Mouse (Mus musculus) lung, adult 18-20 months (tissue): ENCODE measurements around the gene Kcnh4.

Experiments
- DNase-seq, 2 experiments: peaks; one replicate each; pipeline ENCODE4 v3.0.0; 2022; ENCODE audit warnings: mixed read lengths in 2 of 2

Kcnh4 gene

GRCm38 (mm10) chr11:100709201-100709810 is 50.4 kb downstream of the Kcnh4 start:
- DNase-seq, result no peak

- no peak for DNase-seq
These were observed 54.5 kb downstream of the Kcnh4 start for GRCm38 (mm10) chr11:100705095-100705747.

GRCm38 (mm10) chr11:100703851-100704531 is 55.8 kb downstream of the Kcnh4 start, which contains the start of gene Dhx58:
TSS of gene Dhx58 (minus strand) at chr11:100704271.
- DNase-seq, result peak in 1 of 2 experiments; percentile 32

GRCm38 (mm10) chr11:100703366-100703765 is 56.4 kb downstream of the Kcnh4 start:
- no peak for DNase-seq

- no peak for DNase-seq
These were observed 56.8 kb downstream of the Kcnh4 start for GRCm38 (mm10) chr11:100702906-100703305.

GRCm38 (mm10) chr11:100702081-100702851 is 57.5 kb downstream of the Kcnh4 start:
- DNase-seq, result peak; percentile 72 to 80

GRCm38 (mm10) chr11:100701301-100701700 is 58.4 kb downstream of the Kcnh4 start:
- DNase-seq, result peak; percentile 81

GRCm38 (mm10) chr11:100700710-100701109 is 59.0 kb downstream of the Kcnh4 start:
- DNase-seq, result no peak

GRCm38 (mm10) chr11:100697921-100698320 is 61.8 kb downstream of the Kcnh4 start:
- no peak for DNase-seq

- DNase-seq, result peak; percentile 54 to 58
These were observed 64.8 kb downstream of the Kcnh4 start for GRCm38 (mm10) chr11:100694926-100695325.

GRCm38 (mm10) chr11:100693154-100693553 is 66.6 kb downstream of the Kcnh4 start:
- DNase-seq, result no peak

- DNase-seq, result no peak
These were observed 67.6 kb downstream of the Kcnh4 start, which contains the start of gene Zfp385c for GRCm38 (mm10) chr11:100692164-100692616. TSS of gene Zfp385c (minus strand) at chr11:100692455.

- no peak for DNase-seq
These were observed 69.4 kb downstream of the Kcnh4 start for GRCm38 (mm10) chr11:100690389-100690788.
